Mouse (Mus musculus): ENCODE data around the gene Sumo2.
"Not testable (repeated sequence)": the region's sequence is repeated elsewhere in the genome, so short reads cannot be mapped to it uniquely, and the experiment has no call there.

The Sumo2 gene

DNA sequence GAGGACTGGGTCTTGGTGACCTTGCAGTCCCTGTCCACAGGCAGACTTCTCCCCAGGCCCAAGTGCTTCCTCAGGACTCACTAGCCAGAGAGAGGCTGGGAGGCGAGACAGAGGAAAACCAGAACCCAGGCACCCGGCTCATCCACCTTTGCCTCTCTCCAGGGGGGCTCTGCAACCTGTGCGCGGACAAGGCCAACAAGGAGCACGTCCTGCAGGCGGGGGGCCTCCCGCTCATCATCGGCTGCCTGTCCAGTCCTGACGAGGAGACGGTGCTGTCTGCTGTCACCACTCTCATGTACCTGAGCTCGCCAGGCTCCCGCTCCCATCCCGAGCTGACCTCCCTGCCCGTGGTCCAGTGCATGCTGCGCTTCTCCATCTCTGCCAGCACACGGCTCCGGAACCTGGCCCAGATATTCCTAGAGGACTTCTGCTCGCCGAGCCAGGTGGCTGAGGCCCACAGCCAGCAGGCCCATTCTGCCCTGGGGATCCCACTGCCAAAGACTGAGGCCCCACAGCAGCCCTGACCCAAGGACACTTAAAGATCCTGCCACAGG is 47.4 kb downstream of the Sumo2 start:
- peak; percentile 41; the same call in 1 of the 2 replicates for ATAC-seq (ENCODE audit: insufficient number of reproducible peaks, low FRiP score, low TSS enrichment)

DNA sequence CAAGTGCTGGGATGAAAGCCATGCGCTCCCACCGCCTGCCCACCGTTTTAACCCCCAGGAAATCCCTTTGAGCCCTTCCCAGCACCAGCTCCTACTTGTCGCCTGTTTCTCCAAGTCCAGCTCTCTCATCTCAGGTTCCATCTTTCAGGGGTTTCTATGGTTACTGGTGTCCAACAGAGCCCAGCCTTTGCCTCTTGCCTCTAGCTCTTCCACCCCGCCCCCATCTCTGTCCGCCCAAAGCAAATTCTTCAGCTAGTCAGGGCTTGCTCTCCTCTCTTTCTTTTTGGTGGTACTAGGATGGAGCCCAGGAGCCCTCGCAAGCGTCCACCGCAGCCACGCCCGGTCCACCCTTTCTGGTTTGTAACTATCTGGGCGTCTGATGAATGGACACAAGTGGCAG is 50.9 kb downstream of the Sumo2 start:
- ATAC-seq (ENCODE audit: insufficient number of reproducible peaks, low FRiP score, low TSS enrichment), result no peak

DNA sequence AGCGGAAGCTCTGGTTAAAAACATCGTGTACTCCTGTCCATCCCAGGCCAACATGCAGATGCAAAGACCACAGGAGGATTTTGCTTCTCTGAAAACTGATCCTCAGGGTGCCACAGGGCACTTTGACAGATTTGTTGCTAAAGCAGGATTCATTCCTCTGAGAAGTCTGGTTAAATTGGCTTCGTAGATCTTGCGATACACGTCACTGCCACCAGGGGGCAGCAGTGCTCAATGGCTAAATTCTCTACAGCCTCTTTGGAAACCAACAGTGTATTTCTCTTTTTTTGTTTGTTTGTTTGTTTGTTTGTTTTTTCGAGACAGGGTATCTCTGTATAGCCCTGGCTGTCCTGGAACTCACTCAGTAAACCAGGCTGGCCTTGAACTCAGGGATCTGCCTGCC is 52.4 kb downstream of the Sumo2 start:
- no peak for ATAC-seq (ENCODE audit: insufficient number of reproducible peaks, low FRiP score, low TSS enrichment)

DNA sequence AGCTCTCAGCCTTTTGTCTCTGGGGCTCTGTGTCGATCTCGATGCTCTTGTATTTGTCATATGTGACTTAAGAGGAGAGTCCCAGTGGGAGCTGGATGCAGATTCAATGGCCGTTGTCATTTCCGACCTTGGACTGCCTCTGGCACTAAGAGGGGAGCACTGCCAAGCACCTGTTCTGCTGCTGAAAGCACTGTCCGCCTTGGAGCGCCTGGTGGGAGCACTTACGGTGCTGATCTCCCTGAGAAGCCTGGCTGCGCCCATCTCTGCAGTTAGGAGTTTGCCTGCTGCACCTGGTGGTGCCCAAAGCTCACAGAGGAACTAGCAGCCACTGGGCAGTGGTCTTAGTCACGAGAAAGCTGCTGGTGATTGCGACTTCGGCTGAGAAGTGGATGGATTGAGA is 52.8 kb downstream of the Sumo2 start:
- no peak for ATAC-seq (ENCODE audit: insufficient number of reproducible peaks, low FRiP score, low TSS enrichment)

DNA sequence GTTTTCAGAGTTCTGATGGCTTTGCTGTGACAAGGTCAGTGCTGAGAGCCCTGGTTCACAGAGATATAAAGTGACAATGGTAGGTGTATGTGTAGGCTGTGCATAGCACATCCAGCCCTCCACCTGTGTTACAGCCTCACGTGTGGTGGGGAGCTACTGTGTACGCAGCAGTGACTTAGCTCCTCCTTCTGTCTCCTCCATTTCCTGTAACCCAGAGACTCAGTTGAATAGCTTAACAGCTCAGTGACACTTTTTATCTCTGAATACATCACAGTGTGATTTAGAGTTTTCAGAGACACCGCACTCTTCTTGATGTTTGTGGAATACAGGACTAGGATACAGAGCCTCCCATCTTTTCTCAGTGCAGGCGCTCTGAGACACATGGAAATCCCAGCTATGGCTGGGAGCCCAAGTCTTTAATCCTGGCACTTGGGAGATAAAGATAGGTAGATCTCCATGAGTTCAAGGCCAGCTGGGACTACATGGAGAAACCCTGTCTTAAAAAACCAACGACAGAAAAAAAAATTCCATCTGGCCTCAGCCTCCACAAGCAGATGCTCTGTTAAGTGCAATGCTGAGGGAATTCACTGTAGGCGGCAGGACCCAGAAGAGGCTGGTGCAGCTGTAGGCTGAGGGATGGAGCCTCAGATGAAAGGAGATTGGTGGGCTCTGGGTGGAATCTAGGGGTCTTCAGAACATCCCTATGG is 54.4 kb downstream of the Sumo2 start:
- ATAC-seq (ENCODE audit: insufficient number of reproducible peaks, low FRiP score, low TSS enrichment), result no peak

DNA sequence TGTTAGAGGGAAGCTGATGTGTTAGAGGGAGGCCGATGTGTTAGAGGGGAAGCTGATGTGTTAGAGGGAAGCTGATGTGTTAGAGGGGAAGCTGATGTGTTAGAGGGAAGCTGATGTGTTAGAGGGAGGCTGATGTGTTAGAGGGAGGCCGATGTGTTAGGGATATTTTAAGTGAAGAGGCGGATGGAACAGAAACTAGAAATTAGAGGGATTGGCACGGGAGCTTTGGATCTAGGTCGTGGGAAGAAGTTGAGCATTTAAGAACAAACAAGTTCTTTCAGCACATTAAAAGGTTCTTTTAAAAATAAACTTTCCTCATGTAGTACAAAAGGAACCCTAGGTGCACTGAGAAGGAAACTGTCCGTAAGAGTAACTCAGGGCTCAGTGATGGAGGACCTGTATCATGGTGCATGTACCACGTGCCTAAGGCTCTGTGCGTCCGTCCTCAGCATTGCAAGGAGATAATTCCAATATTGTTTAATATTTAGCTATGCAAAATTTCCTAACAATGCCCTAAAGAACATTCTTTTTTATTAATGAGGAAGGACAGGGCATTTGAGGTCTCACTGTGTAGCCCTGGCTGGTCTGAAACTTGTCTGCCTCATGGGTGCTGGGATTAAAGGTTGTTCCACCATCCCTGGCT is 57.7 kb downstream of the Sumo2 start:
- no peak for ATAC-seq (ENCODE audit: insufficient number of reproducible peaks, low FRiP score, low TSS enrichment)

DNA sequence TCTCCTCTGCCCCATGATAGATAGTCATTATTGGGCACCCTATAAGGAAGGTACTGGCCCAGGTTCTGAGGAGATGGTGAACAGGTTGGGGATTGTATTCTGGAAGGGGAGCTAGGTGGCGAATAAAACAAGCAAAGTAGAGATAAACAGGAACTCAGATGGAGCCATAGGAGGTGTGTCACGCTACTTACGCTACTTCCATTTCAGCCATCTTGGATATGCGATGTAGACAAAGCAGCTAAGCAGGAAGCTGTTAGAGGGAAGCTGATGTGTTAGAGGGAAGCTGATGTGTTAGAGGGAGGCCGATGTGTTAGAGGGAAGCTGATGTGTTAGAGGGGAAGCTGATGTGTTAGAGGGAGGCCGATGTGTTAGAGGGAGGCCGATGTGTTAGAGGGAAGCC is 58.7 kb downstream of the Sumo2 start:
- not testable (repeated sequence) for ATAC-seq (ENCODE audit: insufficient number of reproducible peaks, low FRiP score, low TSS enrichment)

DNA sequence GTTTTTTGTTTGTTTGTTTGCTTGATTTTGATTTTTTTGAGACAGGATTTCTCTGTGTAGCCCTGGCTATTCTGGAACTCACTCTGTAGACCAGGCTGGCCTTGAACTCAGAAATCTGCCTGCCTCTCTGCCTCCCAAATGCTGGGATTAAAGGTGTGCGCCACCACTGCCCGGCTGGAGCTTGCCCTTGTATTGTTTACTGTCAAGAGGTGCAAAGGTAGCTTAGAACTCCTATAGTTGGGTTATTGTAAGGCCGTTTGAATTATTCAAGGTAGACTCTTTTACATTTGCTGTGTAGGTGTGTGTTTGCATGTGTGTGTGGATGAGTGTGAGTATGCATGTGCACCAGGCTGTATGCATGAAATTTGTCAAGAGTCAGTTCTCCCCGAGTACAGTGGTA is 59.4 kb downstream of the Sumo2 start:
- not testable (repeated sequence) for ATAC-seq (ENCODE audit: insufficient number of reproducible peaks, low FRiP score, low TSS enrichment)

DNA sequence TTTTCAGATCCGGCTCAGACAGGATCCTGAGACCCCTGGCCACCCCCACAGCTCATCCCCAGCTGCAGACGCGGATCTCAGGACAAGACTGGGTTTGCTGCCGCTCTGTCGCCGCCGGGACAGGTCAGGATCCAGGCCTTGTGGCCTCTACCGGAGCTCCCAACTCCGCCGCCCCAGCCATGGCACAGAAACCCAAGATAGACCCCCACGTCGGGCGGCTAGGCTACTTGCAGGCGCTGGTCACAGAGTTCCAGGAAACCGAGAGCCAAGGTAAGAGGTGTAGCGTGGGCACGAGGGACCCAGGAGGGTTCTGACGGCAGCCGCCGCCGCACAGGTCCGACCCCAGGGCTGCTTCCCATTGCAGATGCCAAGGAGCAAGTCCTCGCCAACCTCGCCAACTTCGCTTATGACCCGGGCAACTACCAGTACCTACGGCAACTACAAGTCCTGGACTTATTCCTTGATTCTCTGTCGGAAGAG is 60.3 kb downstream of the Sumo2 start:
- 0 out of 2 replicates have a peak, but pooled peaks have one; percentile 23 for ATAC-seq (ENCODE audit: insufficient number of reproducible peaks, low FRiP score, low TSS enrichment)

DNA sequence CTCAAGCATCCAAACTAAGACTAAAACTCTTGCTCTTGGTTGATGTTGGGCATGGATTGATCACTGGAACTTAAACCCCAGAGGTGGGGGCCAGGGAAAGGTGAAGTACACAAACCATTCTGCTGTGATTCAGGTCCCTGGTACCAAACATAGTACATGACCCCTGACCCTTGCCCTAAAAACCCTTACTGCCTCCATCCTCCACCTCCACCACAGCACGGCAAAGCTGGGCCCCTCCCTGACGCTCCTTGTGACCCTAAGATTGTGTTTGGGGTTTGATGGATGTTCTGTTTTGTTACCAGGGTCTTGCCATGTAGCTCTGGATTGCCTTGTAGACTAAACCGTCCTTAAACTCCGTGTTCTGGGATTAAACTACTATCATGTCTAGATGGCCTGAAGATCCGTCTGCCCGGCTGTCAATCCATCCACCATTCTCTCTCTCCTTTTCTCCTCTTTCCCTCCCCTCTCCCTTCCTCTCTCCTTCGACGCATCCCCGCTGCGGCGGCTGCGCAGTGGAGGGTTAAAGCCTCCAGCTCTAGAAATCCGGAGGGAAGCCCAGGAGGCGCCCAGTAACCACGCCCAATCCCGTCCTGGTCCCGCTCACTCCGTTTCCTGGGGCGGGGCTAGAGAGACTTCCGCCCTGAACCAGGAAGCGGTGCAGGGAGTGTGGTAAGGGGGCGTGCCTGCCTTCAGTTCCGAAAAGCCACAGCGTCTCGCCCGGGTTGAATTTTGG is 60.9 kb downstream of the Sumo2 start, which contains the start of gene Armc7:
Armc7 (plus strand) TSS at position 643 of the 733 bp plus-strand sequence.
- ATAC-seq (ENCODE audit: insufficient number of reproducible peaks, low FRiP score, low TSS enrichment), result peak; percentile 89

DNA sequence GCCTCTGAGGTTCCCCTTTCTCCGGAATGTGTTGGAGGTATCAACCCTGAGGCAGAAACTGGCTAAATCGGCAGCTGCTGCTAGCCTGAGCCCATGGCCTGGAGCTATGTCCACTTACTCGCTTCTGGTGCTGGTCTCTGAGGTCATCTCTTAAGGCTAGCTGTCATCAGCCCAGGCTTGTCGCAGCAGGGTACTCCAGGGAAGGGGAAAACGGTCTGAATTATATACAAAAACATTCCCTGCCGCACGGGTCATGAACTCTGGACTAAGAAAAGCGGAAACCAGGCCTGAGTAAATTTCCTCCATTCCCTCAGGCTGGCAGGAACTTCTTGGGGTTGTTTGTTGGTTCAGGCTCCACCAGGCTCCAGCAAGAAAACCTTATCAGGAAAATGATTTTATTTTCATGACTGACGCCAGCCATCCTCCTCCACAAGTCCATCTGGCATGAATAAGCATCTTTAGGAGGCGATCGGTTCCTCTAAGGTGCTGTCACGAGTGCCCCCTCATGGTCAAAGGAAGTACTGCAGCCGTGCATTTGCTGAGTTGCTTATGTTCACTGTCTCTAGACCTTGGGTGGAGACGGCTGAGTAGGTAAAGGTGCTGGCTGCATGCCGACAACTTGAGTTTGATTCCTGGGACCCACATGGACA is 62.3 kb downstream of the Sumo2 start:
- peak; percentile 50; the same call in 1 of the 2 replicates for ATAC-seq (ENCODE audit: insufficient number of reproducible peaks, low FRiP score, low TSS enrichment)

Measured in cerebellum, adult (tissue).